In genomic region chr9:105972031-105972430, GRCm38 (mm10) we compare ENCODE assay signal across 17 mouse cellular contexts. TPM values are rescaled to one million over a fixed set of nuclear protein-coding genes. Genes with fewer than 3 reads are reported as not detected.
"Had no signal": no experiment of that assay in that cellular context is flagged by ENCODE, and none has a peak within 500 bp of the region (broad histone marks: within the 10 kb centered on the region; RNA-seq: fewer than 3 reads in every experiment).

No protein-coding gene starts in this region.

- H3K27me3 ChIP-seq: liver, embryonic 15.5 days had no signal

- ATAC-seq: liver, embryonic 12.5 days had no signal

- H3K4me2 ChIP-seq: limb, embryonic 13.5 days; liver, embryonic 12.5 days; liver, embryonic 15.5 days; lung, embryonic 15.5 days; midbrain, embryonic 11.5 days had no signal

- H3K4me1 ChIP-seq: limb, embryonic 10.5 days; liver, embryonic 12.5 days; liver, embryonic 15.5 days had no signal

- H3K27ac ChIP-seq: kidney, postnatal 0 days; limb, embryonic 10.5 days; limb, embryonic 13.5 days; liver, embryonic 12.5 days; liver, embryonic 15.5 days; lung, embryonic 15.5 days had no signal

- H3K4me3 ChIP-seq: limb, embryonic 10.5 days; limb, embryonic 13.5 days; liver, embryonic 12.5 days; liver, embryonic 15.5 days; lung, embryonic 15.5 days had no signal

- H3K9me3 ChIP-seq: limb, embryonic 10.5 days; limb, embryonic 13.5 days; liver, embryonic 12.5 days; liver, embryonic 15.5 days; lung, embryonic 15.5 days had no signal

- H3K9ac ChIP-seq: limb, embryonic 13.5 days; liver, embryonic 12.5 days; liver, embryonic 15.5 days; lung, embryonic 15.5 days had no signal

- H3K36me3 ChIP-seq: limb, embryonic 10.5 days; limb, embryonic 13.5 days; liver, embryonic 12.5 days; liver, embryonic 15.5 days; lung, embryonic 15.5 days had no signal

- DNase-seq: kidney, adult 2 months; kidney, postnatal 25 days; layer of hippocampus, postnatal 36 days; liver; lung, adult 18-20 months; lung, postnatal 10 days; lung, postnatal 4 days; midbrain, embryonic 14.5 days; thymus, adult 18-20 months; thymus, postnatal 36 days had no signal

RNA-seq across cellular contexts. Expression of gene Col6a5, which starts 11.6 kb away (rescaled TPM):
- polyA plus RNA-seq: liver, embryonic 12.5 days; liver, embryonic 15.5 days had no signal
